11 mouse cellular contexts compared by ENCODE assay signal in genomic region chr9:14625024-14625423, GRCm38 (mm10). TPM values are rescaled to one million over a fixed set of nuclear protein-coding genes. Genes with fewer than 3 reads are reported as not detected.
DNase-seq lines count a peak whose midpoint lies in the region; ATAC-seq and TF ChIP-seq lines count a peak whose summit lies in the region.
"Had no signal": no experiment of that assay in that cellular context is flagged by ENCODE, and none has a peak within 500 bp of the region (broad histone marks: within the 10 kb centered on the region; RNA-seq: fewer than 3 reads in every experiment).

No protein-coding gene starts in this region.

- no peak overlapping the region for H3K9ac ChIP-seq in lung, embryonic 16.5 days (ENCODE audit: low read length)
- no peak overlapping the region for H3K9ac ChIP-seq in hindbrain, embryonic 14.5 days
- H3K9ac ChIP-seq: liver, embryonic 14.5 days had no signal

- ATAC-seq in lung, embryonic 16.5 days (ENCODE audit: low read depth), result peak; percentile 54
- ATAC-seq in hindbrain, embryonic 14.5 days (ENCODE audit: low FRiP score), result no peak
- no peak for ATAC-seq in inflammation-experienced regulatory T-cells, adult 6 months
- ATAC-seq: intestine, embryonic 16.5 days had no signal

- peaks cover 21% of the 10 kb centered on the region for H3K4me1 ChIP-seq in brown adipose tissue, adult 24 weeks (ENCODE audit: control insufficient read depth, insufficient read depth, insufficient read length, low read length)
- peaks cover 10% of the 10 kb centered on the region for H3K4me1 ChIP-seq in lung, embryonic 16.5 days (replicated peaks; ENCODE audit: control insufficient read depth, insufficient read depth, low read length)
- no peaks in the 10 kb centered on the region for H3K4me1 ChIP-seq in hindbrain, embryonic 14.5 days (replicated peaks; ENCODE audit: control insufficient read depth, insufficient read depth, low read length)
- H3K4me1 ChIP-seq in cerebellum, adult 2 months (ENCODE audit: control insufficient read depth, insufficient read depth, low read length), result no peaks in the 10 kb centered on the region

- H3K27me3 ChIP-seq in lung, embryonic 16.5 days (ENCODE audit: control insufficient read depth, insufficient read depth, low read depth, low read length), result no peaks in the 10 kb centered on the region
- no peaks in the 10 kb centered on the region for H3K27me3 ChIP-seq in hindbrain, embryonic 14.5 days (ENCODE audit: control insufficient read depth, insufficient read depth, low read length)
- H3K27me3 ChIP-seq in cerebellum, adult 2 months (ENCODE audit: control insufficient read depth, insufficient read depth, low read length), result no peaks in the 10 kb centered on the region

- 25% methylated on average over 3 of the region's 3 CpGs for WGBS in lung, embryonic 16.5 days
- WGBS in hindbrain, embryonic 14.5 days, result 58% methylated on average over 3 of the region's 3 CpGs
- 15% methylated on average over 3 of the region's 3 CpGs for WGBS in cerebellum, adult 2 months

- H3K4me3 ChIP-seq in brown adipose tissue, adult 24 weeks (ENCODE audit: insufficient read depth, low read depth, low read length), result no peak overlapping the region
- no peak overlapping the region for H3K4me3 ChIP-seq in lung, embryonic 16.5 days (ENCODE audit: low read length)
- H3K4me3 ChIP-seq in hindbrain, embryonic 14.5 days (replicated peaks; ENCODE audit: low read length), result no peak overlapping the region
- H3K4me3 ChIP-seq in cerebellum, adult 2 months (replicated peaks; ENCODE audit: insufficient read depth, low read depth, low read length), result no peak overlapping the region

- TF ChIP-seq POLR2A in cerebellum, adult 2 months (IDR thresholded peaks at IDR 0.05; ENCODE audit: borderline replicate concordance, insufficient read depth, low read length), result no peak

- intact Hi-C loops in heart, postnatal 14 days (cut with DNase I), result no loop called here

- no peak for TF ChIP-seq CTCF in cerebellum, adult 2 months (IDR thresholded peaks at IDR 0.05; ENCODE audit: borderline replicate concordance, insufficient read depth, low read depth, low read length)

- H3K9me3 ChIP-seq in lung, embryonic 16.5 days (ENCODE audit: control insufficient read depth, low read length), result no peaks in the 10 kb centered on the region
- no peaks in the 10 kb centered on the region for H3K9me3 ChIP-seq in hindbrain, embryonic 14.5 days (ENCODE audit: control insufficient read depth, low read length)

- 0 out of 2 replicates have a peak overlapping the region, but pooled peaks have one; percentile 14 for H3K27ac ChIP-seq in brown adipose tissue, adult 24 weeks (replicated peaks; ENCODE audit: low read depth, low read length)
- H3K27ac ChIP-seq in lung, embryonic 16.5 days (ENCODE audit: low read length), result no peak overlapping the region
- no peak overlapping the region for H3K27ac ChIP-seq in hindbrain, embryonic 14.5 days
- no peak overlapping the region for H3K27ac ChIP-seq in cerebellum, adult 2 months (ENCODE audit: insufficient read depth, low read length)
- H3K27ac ChIP-seq: liver, embryonic 14.5 days had no signal

- no peaks in the 10 kb centered on the region for H3K36me3 ChIP-seq in lung, embryonic 16.5 days (ENCODE audit: control insufficient read depth, insufficient read depth, low read length)
- no peaks in the 10 kb centered on the region for H3K36me3 ChIP-seq in hindbrain, embryonic 14.5 days (replicated peaks; ENCODE audit: control insufficient read depth, insufficient read depth)

- no peak overlapping the region for H3K4me2 ChIP-seq in lung, embryonic 16.5 days (ENCODE audit: low read depth, low read length)
- no peak overlapping the region for H3K4me2 ChIP-seq in hindbrain, embryonic 14.5 days (replicated peaks)

- DNase-seq in adrenal gland, adult 2 months, result peak; percentile 57
- no peak for DNase-seq in adrenal gland, postnatal 4 days (ENCODE audit: low spot score in 2 of 2)
- DNase-seq in heart, postnatal 14 days, result peak; percentile 69 to 75
- no peak for DNase-seq in hindbrain, embryonic 14.5 days (ENCODE audit: low spot score)
- no peak for DNase-seq in cerebellum, adult 2 months
- DNase-seq: cerebellum, adult 11-12 months had no signal

RNA-seq across cellular contexts. Expression of gene Amotl1, which starts 19.8 kb away (rescaled TPM):
- 10 to 100 TPM; 31.8 to 46.0 TPM for total RNA-seq in adrenal gland, adult 2 months (2021)
- 22.2 and 27.0 TPM in 2 replicates for polyA plus RNA-seq in adrenal gland, adult 2 months (2012; rRNA removed)
- total RNA-seq in adrenal gland, postnatal 4 days (2021), result 10 to 100 TPM; 61.9 to 68.5 TPM
- polyA plus RNA-seq in brown adipose tissue, adult 24 weeks (2012; ENCODE audit: insufficient read depth, insufficient read length, missing spikeins), result 35.8 and 41.1 TPM in 2 replicates
- 10 to 100 TPM; 54.1 to 55.8 TPM for total RNA-seq in heart, postnatal 14 days (2021)
- 17.6 and 17.8 TPM in 2 replicates for polyA plus RNA-seq in lung, embryonic 16.5 days (2015; fragmentation: Nextera tagmentation; extraction: Ambion mirVana)
- 10.1 and 10.3 TPM in 2 replicates for polyA plus RNA-seq in hindbrain, embryonic 14.5 days (2014; fragmentation: Nextera tagmentation; extraction: Ambion mirVana)
- polyA plus RNA-seq in cerebellum, adult 2 months (2012; rRNA removed), result 10.1 and 10.3 TPM in 2 replicates
- under 1 TPM in 2 of 3 experiments, not detected in 1; 0.04 to 0.72 TPM for polyA plus RNA-seq in inflammation-experienced regulatory T-cells, adult 6 months (2017; shearing (Covaris generic))

Comparison
In these comparisons a context has a peak if more than half of its experiments do, and no peak if none do; other contexts are left out.
1. DNase-seq: peak in adrenal gland, adult 2 months (single experiment) and heart, postnatal 14 days (2 of 2); none in adrenal gland, postnatal 4 days (0 of 2), hindbrain, embryonic 14.5 days (single experiment) and cerebellum, adult 2 months (0 of 2).